Mouse (Mus musculus) MEL (cell line): ENCODE data around the gene Rccd1. TPM values are rescaled to one million over a fixed set of nuclear protein-coding genes. Genes with fewer than 3 reads are reported as not detected.

ENCODE experiments used
- DNase-seq: peaks from one replicate; pipeline ENCODE4 v3.0.0; 2011; ENCODE audit warnings: low read depth, low spot score
- H3K27ac ChIP-seq: 2 replicates; pipeline ENCODE4 v1.5.1; 2012; ENCODE audit warnings: low read depth, mild to moderate bottlenecking, control low read depth, low read length, moderate library complexity; ENCODE audit not compliant: control insufficient read depth
- H3K27me3 ChIP-seq, 2 experiments: fragments of 150-350 bp in 1 of 2; sonication (generic) in 1 of 2; 2 replicates each; pipeline ENCODE4 v1.6.1; 2012; ENCODE audit warnings: low read length in 2 of 2, mild to moderate bottlenecking in 2 of 2, improper control_type of control experiment in 1 of 2, moderate library complexity in 1 of 2; ENCODE audit not compliant: insufficient read depth in 2 of 2, control insufficient read depth in 1 of 2
- H3K36me3 ChIP-seq, 2 experiments: 2 replicates each; pipeline ENCODE4 v1.6.1; 2012 to 2014; ENCODE audit warnings: low read length in 2 of 2, improper control_type of control experiment in 1 of 2, inconsistent platforms in 1 of 2, mild to moderate bottlenecking in 1 of 2; ENCODE audit not compliant: insufficient read depth in 2 of 2, control insufficient read depth in 1 of 2
- H3K4me1 ChIP-seq, 2 experiments: fragments of 150-350 bp in 1 of 2; sonication (generic) in 1 of 2; 2 replicates each; pipeline ENCODE4 v1.6.1; 2012; ENCODE audit warnings: low read length in 2 of 2, improper control_type of control experiment in 1 of 2, mild to moderate bottlenecking in 1 of 2; ENCODE audit not compliant: insufficient read depth in 2 of 2, control insufficient read depth in 1 of 2
- H3K4me3 ChIP-seq, 2 experiments: fragments of 150-350 bp in 1 of 2; sonication (generic) in 1 of 2; 2 replicates each; pipeline ENCODE4 v1.5.1; 2012; ENCODE audit warnings: low read depth in 2 of 2, low read length in 2 of 2, mild to moderate bottlenecking in 2 of 2, moderate library complexity in 2 of 2, control low read depth in 1 of 2, improper control_type of control experiment in 1 of 2; ENCODE audit not compliant: control insufficient read depth in 1 of 2, insufficient read depth in 1 of 2
- H3K79me2 ChIP-seq: 2 replicates; pipeline ENCODE4 v1.6.1; 2012; ENCODE audit warnings: mild to moderate bottlenecking, low read length, moderate library complexity; ENCODE audit not compliant: control insufficient read depth, poor library complexity, insufficient read depth
- H3K9ac ChIP-seq: 2 replicates; pipeline ENCODE4 v1.6.1; 2012; ENCODE audit warnings: low read depth, mild to moderate bottlenecking, control low read depth, low read length, moderate library complexity; ENCODE audit not compliant: control insufficient read depth, poor library complexity, severe bottlenecking
- H3K9me3 ChIP-seq: fragments of 150-350 bp; sonication (generic); replicated peaks from 2 replicates; pipeline ENCODE4 v1.6.1; 2012; ENCODE audit warnings: mild to moderate bottlenecking, low read length, improper control_type of control experiment, moderate library complexity; ENCODE audit not compliant: insufficient read depth
- BHLHE40 ChIP-seq: IDR thresholded peaks from 2 replicates; pipeline ENCODE4 v1.6.1; 2012; ENCODE audit warnings: low read depth, mild to moderate bottlenecking, inconsistent platforms, low read length, improper control_type of control experiment, borderline replicate concordance
- JUND ChIP-seq: IDR thresholded peaks from 2 replicates; pipeline ENCODE4 v1.6.1; 2011; ENCODE audit warnings: low read depth, mild to moderate bottlenecking, improper control_type of control experiment, low read length
- MAX ChIP-seq: IDR thresholded peaks from 2 replicates; pipeline ENCODE4 v1.6.1; 2011; ENCODE audit warnings: low read length, improper control_type of control experiment
- MEF2A ChIP-seq: IDR thresholded peaks from 2 replicates; pipeline ENCODE4 v1.6.1; 2014; ENCODE audit warnings: low read depth, mild to moderate bottlenecking, inconsistent platforms, low read length, improper control_type of control experiment; ENCODE audit not compliant: poor library complexity, insufficient replicate concordance, severe bottlenecking; ENCODE audit errors: extremely low read depth
- MXI1 ChIP-seq: IDR thresholded peaks from 2 replicates; pipeline ENCODE4 v1.6.1; 2011; ENCODE audit warnings: mild to moderate bottlenecking, low read depth, low read length, improper control_type of control experiment
- MYB ChIP-seq: IDR thresholded peaks from 2 replicates; pipeline ENCODE4 v1.6.1; 2011; ENCODE audit warnings: mild to moderate bottlenecking, low read depth, low read length, improper control_type of control experiment
- NRF1 ChIP-seq: IDR thresholded peaks from 2 replicates; pipeline ENCODE4 v1.6.1; 2014; ENCODE audit warnings: low read depth, mild to moderate bottlenecking, inconsistent platforms, low read length, improper control_type of control experiment, moderate library complexity; ENCODE audit not compliant: poor library complexity, insufficient read depth, severe bottlenecking
- POLR2A ChIP-seq, 2 experiments: IDR thresholded peaks; 2 replicates each; pipeline ENCODE4 v1.6.1; 2011 to 2012; ENCODE audit warnings: low read length in 2 of 2, mild to moderate bottlenecking in 2 of 2, control low read depth in 1 of 2, improper control_type of control experiment in 1 of 2, low read depth in 1 of 2, moderate library complexity in 1 of 2; ENCODE audit not compliant: control insufficient read depth in 1 of 2, insufficient read depth in 1 of 2, poor library complexity in 1 of 2
- POLR2AphosphoS2 ChIP-seq: IDR thresholded peaks from 2 replicates; pipeline ENCODE4 v1.6.1; 2011; ENCODE audit warnings: low read length, improper control_type of control experiment
- RAD21 ChIP-seq: IDR thresholded peaks from 2 replicates; pipeline ENCODE4 v1.6.1; 2011; ENCODE audit warnings: mild to moderate bottlenecking, low read depth, low read length, improper control_type of control experiment
- SIN3A ChIP-seq: IDR thresholded peaks from 2 replicates; pipeline ENCODE4 v1.6.1; 2012; ENCODE audit warnings: low read length, improper control_type of control experiment, inconsistent platforms
- SMC3 ChIP-seq: IDR thresholded peaks from 2 replicates; pipeline ENCODE4 v1.6.1; 2011; ENCODE audit warnings: low read depth, low read length, improper control_type of control experiment
- TAL1 ChIP-seq: IDR thresholded peaks from 2 replicates; pipeline ENCODE4 v1.6.1; 2012; ENCODE audit warnings: mild to moderate bottlenecking, inconsistent platforms, low read length, moderate library complexity, mixed read lengths
- TCF12 ChIP-seq: IDR thresholded peaks from 2 replicates; pipeline ENCODE4 v1.6.1; 2014; ENCODE audit warnings: low read depth, mild to moderate bottlenecking, inconsistent platforms, low read length, improper control_type of control experiment, moderate library complexity
- ZC3H11A ChIP-seq: IDR thresholded peaks from 2 replicates; pipeline ENCODE4 v1.6.1; 2012; ENCODE audit warnings: low read depth, mild to moderate bottlenecking, inconsistent platforms, low read length, improper control_type of control experiment
- ZKSCAN1 ChIP-seq: IDR thresholded peaks from 2 replicates; pipeline ENCODE4 v1.6.1; 2012; ENCODE audit warnings: low read depth, mild to moderate bottlenecking, inconsistent platforms, low read length, improper control_type of control experiment, moderate library complexity
- ZMIZ1 ChIP-seq: IDR thresholded peaks from 2 replicates; pipeline ENCODE4 v1.6.1; 2012; ENCODE audit warnings: low read depth, mild to moderate bottlenecking, inconsistent platforms, low read length, improper control_type of control experiment, moderate library complexity
- ZNF384 ChIP-seq: IDR thresholded peaks from 2 replicates; pipeline ENCODE4 v1.6.1; 2012; ENCODE audit warnings: low read depth, mild to moderate bottlenecking, inconsistent platforms, low read length, improper control_type of control experiment
- polyA plus RNA-seq, 2 experiments: library from polyadenylated mRNA; stranded (reverse) in 1 of 2; unstranded in 1 of 2; fragments of >175 nt in 1 of 2; fragments of >200 nt in 1 of 2; gene quantifications; 2 replicates each; pipeline versions ENCODE4 v1.2.1 to v1.2.4; 2012; ENCODE audit warnings: low replicate concordance in 2 of 2, low read depth in 1 of 2; ENCODE audit not compliant: insufficient read length in 2 of 2, insufficient read depth in 1 of 2, missing spikeins in 1 of 2
- total RNA-seq: library from RNA; depleted of rRNA; stranded (reverse); fragments of 300-350 nt; gene quantifications from 2 replicates; pipeline ENCODE4 v1.2.3, GENCODE M21; 2012

The Rccd1 gene
- total and polyA plus RNA-seq, 3 experiments: 16.8 to 20.2 TPM; not detected in 1

- 0 out of 2 replicates have a peak, but pooled peaks have one; percentile 6 for TF ChIP-seq ZC3H11A
- TF ChIP-seq MYB: no peak
- TF ChIP-seq POLR2AphosphoS2: peak; percentile 88
- peak; percentile 64 for TF ChIP-seq SIN3A
- no peak for TF ChIP-seq ZKSCAN1
- no peak for TF ChIP-seq MEF2A
- peak; percentile 56; the same call in 1 of the 2 replicates for TF ChIP-seq JUND
- peak; percentile 45 for TF ChIP-seq MXI1
- no peak for TF ChIP-seq BHLHE40
- TF ChIP-seq POLR2A (IDR thresholded peaks at IDR 0.05; ENCODE audit: control insufficient read depth in 1 of 2, insufficient read depth in 1 of 2, low read depth in 1 of 2, low read length in 2 of 2, poor library complexity in 1 of 2): peak; percentile 89 to 97
- TF ChIP-seq TCF12: peak; percentile 47
- TF ChIP-seq ZMIZ1: peak; percentile 69; the same call in 1 of the 2 replicates
- 0 out of 2 replicates have a peak, but pooled peaks have one; percentile 15 for TF ChIP-seq ZNF384
- TF ChIP-seq SMC3: no peak; the same call in 1 of the 2 replicates
- TF ChIP-seq, all 39 proteins: peak for 22
Observed at GRCm38 (mm10) chr7:80294062-80294763, 30.0 kb downstream of the Rccd1 start, which contains the start of gene Prc1 (continued).

DNA sequence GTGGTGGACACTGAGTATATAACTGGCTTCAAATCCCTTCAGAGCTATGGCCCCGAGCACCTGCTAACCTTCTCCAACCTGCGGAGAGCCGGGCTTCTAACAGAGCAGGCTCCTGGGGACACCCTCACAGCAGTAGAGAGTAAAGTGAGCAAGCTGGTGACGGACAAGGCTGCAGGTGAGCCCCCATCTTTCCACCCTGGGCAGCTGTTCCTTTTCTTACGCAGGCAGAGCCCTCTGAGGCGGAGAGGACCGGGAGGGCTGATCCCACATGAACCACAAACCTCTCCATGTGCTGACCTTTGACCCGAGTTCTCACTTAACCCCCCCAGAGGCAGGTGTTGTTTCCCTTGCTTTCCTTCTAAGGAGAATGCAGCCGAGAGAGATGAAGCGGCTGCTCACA lies 36.5 kb downstream of the Rccd1 start:
- DNase-seq: no peak
- H3K4me3 ChIP-seq: no peak overlapping the region
- no peaks in the 10 kb centered on the region for H3K27me3 ChIP-seq
- H3K4me1 ChIP-seq: no peaks in the 10 kb centered on the region
- H3K79me2 ChIP-seq: no peaks in the 10 kb centered on the region
- TF ChIP-seq ZMIZ1: no peak
- no peak for TF ChIP-seq RAD21
- no peak for TF ChIP-seq MEF2A
- no peak for TF ChIP-seq MXI1
- TF ChIP-seq SIN3A: no peak
- TF ChIP-seq NRF1: no peak
- no peak for TF ChIP-seq TAL1
- TF ChIP-seq BHLHE40: no peak
- no peak for TF ChIP-seq MAX
- no peak for TF ChIP-seq SMC3
- TF ChIP-seq JUND: no peak
- no peak for TF ChIP-seq ZC3H11A
- no peak overlapping the region for H3K27ac ChIP-seq
- no peaks in the 10 kb centered on the region for H3K9me3 ChIP-seq
- H3K9ac ChIP-seq: no peak overlapping the region
- H3K36me3 ChIP-seq: peaks cover 0 to 15% of the 10 kb centered on the region in 2 experiments; a peak in 2 of 4 replicates
